Mouse (Mus musculus): Measurements from ENCODE around the gene Tamm41. TPM values are rescaled to one million over a fixed set of nuclear protein-coding genes. Genes with fewer than 3 reads are reported as not detected.

Gene Tamm41
- total and polyA plus RNA-seq, 2 experiments: 4.8 to 8.0 TPM

DNA sequence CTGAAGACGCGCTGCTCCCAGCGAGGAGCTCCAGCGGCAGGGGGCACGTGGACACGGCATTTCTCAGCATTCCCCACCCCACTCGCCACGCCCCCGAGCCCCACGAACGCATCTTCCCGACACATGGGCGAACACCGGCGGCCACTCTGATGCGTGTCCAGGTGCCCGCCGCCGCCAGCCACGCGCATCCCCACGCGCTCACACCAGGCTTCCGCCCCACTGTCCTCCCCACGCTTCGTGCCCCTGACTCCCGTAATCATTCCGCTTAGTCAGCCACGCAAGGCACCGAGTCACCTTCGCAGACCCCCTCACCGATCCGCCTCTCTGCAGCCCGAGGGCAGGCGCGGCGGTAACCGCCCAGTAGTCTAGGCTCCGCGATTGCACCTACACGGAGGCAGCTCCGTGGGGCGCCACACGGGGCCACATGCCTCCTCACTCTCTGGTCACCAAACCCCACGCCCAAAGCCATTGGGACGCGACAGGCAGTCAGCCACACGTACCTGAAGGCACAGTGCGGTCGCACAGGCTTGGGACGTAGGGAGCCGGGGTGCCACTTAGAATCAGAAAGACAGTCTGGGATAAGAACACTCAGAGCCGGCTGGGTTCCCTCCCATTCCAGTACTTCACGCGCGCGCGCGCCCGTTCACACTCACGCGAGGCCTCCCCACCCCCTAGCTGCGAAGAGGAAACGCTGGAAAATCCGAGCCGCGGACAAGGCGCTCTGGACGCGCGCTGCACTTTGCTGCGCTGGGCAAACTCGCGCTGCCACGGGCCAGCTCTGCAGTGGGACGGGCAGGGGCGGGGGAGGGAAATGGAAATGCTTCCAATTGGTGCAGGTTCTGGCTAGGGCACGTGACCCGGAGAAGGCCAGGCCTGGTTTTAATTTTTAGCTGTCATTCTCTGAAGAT, 68.2 kb downstream of the Tamm41 start, which contains the start of gene Vgll4:
TSS of gene Vgll4 (minus strand) at position 782 of the 908 bp plus-strand sequence.
- WGBS: under 1% methylated on average over 79 of the region's 79 CpGs
- H3K4me1 ChIP-seq (ENCODE audit: control insufficient read depth, insufficient read depth, low read length): peaks cover 10% of the 10 kb centered on the region; the same call in 1 of the 2 replicates
- peak within 1 kb of the TSS; percentile 85 for H3K9ac ChIP-seq (ENCODE audit: low read depth, low read length)
- peak; percentile 85 for DNase-seq (ENCODE audit: extremely low read depth, low read depth, low spot score)
- peak within 1 kb of the TSS; percentile 76 for H3K27ac ChIP-seq (replicated peaks; ENCODE audit: insufficient read depth, low read depth, low read length)
- H3K27me3 ChIP-seq (ENCODE audit: control insufficient read depth, insufficient read depth, low read length): no peaks in the 10 kb centered on the region
- H3K36me3 ChIP-seq (ENCODE audit: control insufficient read depth, insufficient read depth, low read length): no peaks in the 10 kb centered on the region
- TF ChIP-seq CTCF (IDR thresholded peaks at IDR 0.05; ENCODE audit: low read depth, low read length) (peak; percentile 28; the same call in 1 of the 2 replicates), POLR2A (IDR thresholded peaks at IDR 0.05; ENCODE audit: extremely low read depth, insufficient read depth, low read length) (peak; percentile 74; the same call in 1 of the 2 replicates)
- peaks cover 19% of the 10 kb centered on the region; the same call in 1 of the 2 replicates for H3K79me2 ChIP-seq (ENCODE audit: control insufficient read depth, insufficient read depth, low read length)
- H3K4me3 ChIP-seq (ENCODE audit: insufficient read depth, low read depth, low read length): peak within 1 kb of the TSS; percentile 77

DNA sequence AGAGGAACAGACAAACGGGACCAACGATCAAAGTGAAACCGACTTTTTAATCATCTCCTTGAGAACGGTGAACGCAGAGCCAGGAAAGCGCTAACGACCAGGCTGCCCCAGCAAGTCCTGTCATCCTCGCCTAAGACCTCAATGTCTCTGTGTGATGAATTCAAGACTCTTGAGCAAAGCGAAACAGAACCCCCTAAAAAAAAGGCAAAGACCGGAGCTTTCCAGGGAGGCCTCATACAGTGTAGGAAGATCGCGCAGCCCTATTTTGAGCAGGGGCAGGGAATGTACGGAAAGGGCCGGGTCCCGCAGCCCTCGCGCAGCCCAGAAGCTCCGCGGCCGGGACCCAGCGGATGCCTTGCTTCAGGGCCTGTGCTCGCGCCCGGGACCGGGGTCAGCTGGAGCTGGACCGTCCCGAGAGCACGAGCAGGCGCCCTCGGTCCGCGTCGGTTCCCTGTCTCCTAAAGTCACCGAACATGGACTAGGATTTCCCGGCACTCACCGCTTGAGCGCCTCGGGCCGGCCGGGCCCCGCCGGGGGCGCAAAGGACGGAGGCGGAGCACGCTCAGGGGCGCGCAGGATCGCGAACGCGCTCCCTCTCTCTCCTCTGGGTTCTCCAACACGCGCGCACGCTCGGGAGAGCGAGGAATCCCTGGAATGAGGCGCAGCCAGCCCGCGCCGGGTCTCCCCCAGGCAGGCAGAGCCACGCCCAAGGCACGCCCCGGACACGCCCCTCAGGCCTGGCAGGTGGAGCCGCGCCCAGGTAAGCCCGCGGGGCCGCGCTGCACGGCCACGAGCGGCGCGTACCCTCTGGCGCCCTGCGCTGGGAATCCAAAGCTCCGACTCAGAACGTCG, 69.1 kb downstream of the Tamm41 start:
- H3K79me2 ChIP-seq (ENCODE audit: control insufficient read depth, insufficient read depth, low read length): peaks cover 28% of the 10 kb centered on the region; the same call in 1 of the 2 replicates
- peak overlapping the region; percentile 76 for H3K27ac ChIP-seq (replicated peaks; ENCODE audit: insufficient read depth, low read depth, low read length)
- H3K9ac ChIP-seq (ENCODE audit: low read depth, low read length): peak overlapping the region; percentile 85
- peak; percentile 79 for DNase-seq (ENCODE audit: extremely low read depth, low read depth, low spot score)
- H3K27me3 ChIP-seq (ENCODE audit: control insufficient read depth, insufficient read depth, low read length): no peaks in the 10 kb centered on the region
- under 1% methylated on average over 80 of the region's 82 CpGs for WGBS
- H3K4me1 ChIP-seq (ENCODE audit: control insufficient read depth, insufficient read depth, low read length): peaks cover 10% of the 10 kb centered on the region
- peak overlapping the region; percentile 77 for H3K4me3 ChIP-seq (ENCODE audit: insufficient read depth, low read depth, low read length)
- TF ChIP-seq CTCF (IDR thresholded peaks at IDR 0.05; ENCODE audit: low read depth, low read length): no peak
- peak; percentile 82 for TF ChIP-seq POLR2A (IDR thresholded peaks at IDR 0.05; ENCODE audit: extremely low read depth, insufficient read depth, low read length)
- H3K36me3 ChIP-seq (ENCODE audit: control insufficient read depth, insufficient read depth, low read length): no peaks in the 10 kb centered on the region

DNA sequence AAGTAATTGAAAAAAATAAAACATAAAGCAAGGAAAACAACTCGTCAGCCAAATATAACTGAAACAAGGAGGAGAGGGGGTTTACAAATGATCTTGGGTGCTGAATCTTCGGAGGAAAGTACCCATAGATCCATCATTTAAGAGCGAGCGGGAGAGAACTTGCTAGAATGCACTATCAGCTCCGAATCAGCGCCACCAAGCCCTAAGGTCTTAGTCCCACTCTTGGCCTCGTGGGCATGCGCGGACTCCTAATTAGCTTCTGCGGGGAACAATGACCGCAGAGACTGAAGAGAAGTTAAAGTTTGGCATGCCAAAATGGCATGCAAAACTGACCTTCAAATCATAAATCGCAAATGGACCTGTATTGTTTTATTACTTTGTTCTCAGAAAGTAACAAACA, 70.1 kb downstream of the Tamm41 start:
- no peak overlapping the region for H3K27ac ChIP-seq (replicated peaks; ENCODE audit: insufficient read depth, low read depth, low read length)
- H3K4me3 ChIP-seq (ENCODE audit: insufficient read depth, low read depth, low read length): no peak overlapping the region
- 85% methylated on average over 12 of the region's 12 CpGs for WGBS
- H3K4me1 ChIP-seq (ENCODE audit: control insufficient read depth, insufficient read depth, low read length): peaks cover 10% of the 10 kb centered on the region
- H3K9ac ChIP-seq (ENCODE audit: low read depth, low read length): no peak overlapping the region
- no peaks in the 10 kb centered on the region for H3K27me3 ChIP-seq (ENCODE audit: control insufficient read depth, insufficient read depth, low read length)
- no peak for TF ChIP-seq CTCF (IDR thresholded peaks at IDR 0.05; ENCODE audit: low read depth, low read length)
- no peak for TF ChIP-seq POLR2A (IDR thresholded peaks at IDR 0.05; ENCODE audit: extremely low read depth, insufficient read depth, low read length)
- no peak for DNase-seq (ENCODE audit: extremely low read depth, low read depth, low spot score)
- H3K79me2 ChIP-seq (ENCODE audit: control insufficient read depth, insufficient read depth, low read length): peaks cover 34% of the 10 kb centered on the region; the same call in 1 of the 2 replicates
- H3K36me3 ChIP-seq (ENCODE audit: control insufficient read depth, insufficient read depth, low read length): no peaks in the 10 kb centered on the region

DNA sequence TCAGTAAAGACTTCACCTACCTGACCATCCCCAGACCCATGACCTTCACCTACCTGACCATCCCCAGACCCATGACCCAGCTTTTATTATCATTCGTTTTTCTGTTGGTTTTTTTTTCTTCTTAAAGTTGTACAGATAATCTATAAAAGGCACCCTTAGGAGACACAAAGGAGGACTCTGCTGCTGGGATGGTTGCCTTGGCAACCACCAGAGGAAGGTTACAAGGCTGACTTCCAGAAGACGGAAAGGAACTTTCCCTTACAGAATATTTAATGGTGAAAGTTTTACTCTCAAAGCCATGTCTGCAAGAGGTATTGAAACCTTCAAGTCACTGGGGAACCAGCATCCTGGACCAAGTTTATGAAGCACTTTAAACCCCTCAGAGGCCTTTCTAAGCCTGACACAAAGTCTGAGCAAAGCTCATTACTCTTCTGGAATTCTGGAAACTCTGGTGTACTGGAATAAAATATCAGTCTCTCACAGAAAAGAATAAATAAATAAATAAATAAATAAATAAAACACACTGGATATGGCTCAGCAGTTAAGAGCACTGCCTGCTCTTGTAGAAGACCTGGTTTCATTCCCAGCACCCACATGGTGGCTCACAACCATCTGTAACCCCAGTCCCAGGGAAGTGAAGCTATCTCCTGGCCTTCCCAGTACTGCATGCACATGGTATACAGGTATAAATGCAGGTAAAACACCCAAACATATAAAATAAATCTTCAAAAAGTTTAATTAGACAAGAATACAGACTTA, 71.1 kb downstream of the Tamm41 start:
- DNase-seq (ENCODE audit: extremely low read depth, low read depth, low spot score): no peak
- no peaks in the 10 kb centered on the region for H3K27me3 ChIP-seq (ENCODE audit: control insufficient read depth, insufficient read depth, low read length)
- no peak overlapping the region for H3K9ac ChIP-seq (ENCODE audit: low read depth, low read length)
- peaks cover 10% of the 10 kb centered on the region for H3K4me1 ChIP-seq (ENCODE audit: control insufficient read depth, insufficient read depth, low read length)
- TF ChIP-seq POLR2A (IDR thresholded peaks at IDR 0.05; ENCODE audit: extremely low read depth, insufficient read depth, low read length) (no peak), CTCF (IDR thresholded peaks at IDR 0.05; ENCODE audit: low read depth, low read length) (no peak)
- WGBS: 79% methylated on average over 2 of the region's 2 CpGs
- peaks cover 39% of the 10 kb centered on the region; the same call in 1 of the 2 replicates for H3K79me2 ChIP-seq (ENCODE audit: control insufficient read depth, insufficient read depth, low read length)
- no peak overlapping the region for H3K27ac ChIP-seq (replicated peaks; ENCODE audit: insufficient read depth, low read depth, low read length)
- H3K4me3 ChIP-seq (ENCODE audit: insufficient read depth, low read depth, low read length): no peak overlapping the region
- H3K36me3 ChIP-seq (ENCODE audit: control insufficient read depth, insufficient read depth, low read length): no peaks in the 10 kb centered on the region

DNA sequence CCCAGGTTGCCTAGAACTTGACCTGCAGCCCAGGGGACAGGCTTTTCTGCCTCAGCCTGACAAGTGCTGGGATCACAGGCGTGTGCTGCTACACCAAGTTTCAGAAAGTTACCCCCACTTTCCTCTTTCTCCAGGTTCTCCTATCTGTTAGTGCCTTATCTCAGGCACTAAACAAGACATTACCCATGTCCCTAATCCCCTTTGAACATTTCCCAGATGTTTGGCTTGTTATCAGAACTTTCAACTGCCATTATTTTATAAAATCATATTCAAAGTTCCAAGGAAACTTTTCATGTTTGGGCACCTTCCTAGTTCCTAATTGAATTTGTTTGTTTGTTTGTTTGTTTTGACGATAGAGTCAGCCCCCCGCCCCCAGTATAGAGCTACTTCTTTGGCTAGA, 71.9 kb downstream of the Tamm41 start:
- no peak for DNase-seq (ENCODE audit: extremely low read depth, low read depth, low spot score)
- no peaks in the 10 kb centered on the region for H3K36me3 ChIP-seq (ENCODE audit: control insufficient read depth, insufficient read depth, low read length)
- 75% methylated on average over 3 of the region's 3 CpGs for WGBS
- H3K27me3 ChIP-seq (ENCODE audit: control insufficient read depth, insufficient read depth, low read length): no peaks in the 10 kb centered on the region
- no peak overlapping the region for H3K9ac ChIP-seq (ENCODE audit: low read depth, low read length)
- no peak overlapping the region for H3K4me3 ChIP-seq (ENCODE audit: insufficient read depth, low read depth, low read length)
- H3K79me2 ChIP-seq (ENCODE audit: control insufficient read depth, insufficient read depth, low read length): peaks cover 44% of the 10 kb centered on the region; the same call in 1 of the 2 replicates
- TF ChIP-seq POLR2A (IDR thresholded peaks at IDR 0.05; ENCODE audit: extremely low read depth, insufficient read depth, low read length) (no peak), CTCF (IDR thresholded peaks at IDR 0.05; ENCODE audit: low read depth, low read length) (no peak)
- H3K4me1 ChIP-seq (ENCODE audit: control insufficient read depth, insufficient read depth, low read length): peaks cover 10% of the 10 kb centered on the region
- H3K27ac ChIP-seq (replicated peaks; ENCODE audit: insufficient read depth, low read depth, low read length): no peak overlapping the region
